Mouse (Mus musculus): ENCODE measurements around the gene Olfr1359. TPM values are rescaled to one million over a fixed set of nuclear protein-coding genes. Genes with fewer than 3 reads are reported as not detected.
"Not testable (repeated sequence)": the region's sequence is repeated elsewhere in the genome, so short reads cannot be mapped to it uniquely, and the experiment has no call there.

Gene Olfr1359
- polyA plus RNA-seq, 1 experiment from 2014 or later, result not detected

GRCm38 (mm10) chr13:21754294-21755001 lies 56.5 kb downstream of the Olfr1359 start:
- Histone ChIP-seq H3K9ac (ENCODE audit: low read length) (peak overlapping the region; percentile 67), H3K4me2 (ENCODE audit: low read depth, low read length, severe bottlenecking) (peak overlapping the region; percentile 51), H3K4me3 (ENCODE audit: low read depth, low read length) (peak overlapping the region; percentile 41), H3K27ac (ENCODE audit: low read depth, low read length) (peak overlapping the region; percentile 92)
- not testable (repeated sequence) for H3K27me3 ChIP-seq (ENCODE audit: control insufficient read depth, insufficient read depth, low read length); H3K9me3 ChIP-seq (ENCODE audit: control insufficient read depth, low read length); DNase-seq (ENCODE audit: low spot score); H3K4me1 ChIP-seq (replicated peaks; ENCODE audit: control insufficient read depth, insufficient read depth, low read length); H3K36me3 ChIP-seq (ENCODE audit: control insufficient read depth, insufficient read depth, low read length)
- WGBS, result under 1% methylated on average over 23 of the region's 26 CpGs
- ATAC-seq (replicated peaks; ENCODE audit: low FRiP score), result 0 out of 2 replicates have a peak, but pooled peaks have one; percentile 0

GRCm38 (mm10) chr13:21755707-21756106 lies 57.8 kb downstream of the Olfr1359 start:
- WGBS, result 78% methylated on average over 1 of the region's 1 CpGs
- no peak for ATAC-seq (replicated peaks; ENCODE audit: low FRiP score)
- Histone ChIP-seq H3K9ac (ENCODE audit: low read length) (no peak overlapping the region), H3K36me3 (ENCODE audit: control insufficient read depth, insufficient read depth, low read length) (no peaks in the 10 kb centered on the region), H3K27ac (ENCODE audit: low read depth, low read length) (no peak overlapping the region), H3K27me3 (ENCODE audit: control insufficient read depth, insufficient read depth, low read length) (no peaks in the 10 kb centered on the region), H3K4me1 (replicated peaks; ENCODE audit: control insufficient read depth, insufficient read depth, low read length) (peaks cover 3% of the 10 kb centered on the region; the same call in 1 of the 2 replicates), H3K4me2 (ENCODE audit: low read depth, low read length, severe bottlenecking) (no peak overlapping the region), H3K9me3 (ENCODE audit: control insufficient read depth, low read length) (no peaks in the 10 kb centered on the region), H3K4me3 (ENCODE audit: low read depth, low read length) (no peak overlapping the region)
- no peak for DNase-seq (ENCODE audit: low spot score)

Small RNA genes lying within 50 kb of the gene (microRNA-seq; reads per million reads assigned to microRNA genes)
- gene Gm44357 (ENCODE audit: insufficient number of aligned reads) (not detected), gene Gm44367 (ENCODE audit: insufficient number of aligned reads) (not detected), gene Gm44454 (ENCODE audit: insufficient number of aligned reads) (not detected)

Other genes with a start within 250 kb of the Olfr1359 start
- gene Zscan26, start 244.4 kb upstream of the Olfr1359 start, polyA plus RNA-seq (2014; fragmentation: Nextera tagmentation; extraction: Ambion mirVana), result 19.5 and 22.2 TPM in 2 replicates
- gene Nkapl, start 229.6 kb upstream of the Olfr1359 start, polyA plus RNA-seq (2014; fragmentation: Nextera tagmentation; extraction: Ambion mirVana), result 2.7 and 3.9 TPM in 2 replicates
- 4.4 and 5.3 TPM in 2 replicates for gene Zkscan4, start 219.2 kb upstream of the Olfr1359 start, polyA plus RNA-seq (2014; fragmentation: Nextera tagmentation; extraction: Ambion mirVana)
- not detected in 2 replicates for gene Gm10065, start 218.7 kb upstream of the Olfr1359 start, polyA plus RNA-seq (2014; fragmentation: Nextera tagmentation; extraction: Ambion mirVana)
- gene AK157302, start 202.9 kb upstream of the Olfr1359 start, polyA plus RNA-seq (2014; fragmentation: Nextera tagmentation; extraction: Ambion mirVana), result 0.27 TPM in 1 of 2 replicates, not detected in the other
- gene Gm11273, start 196.7 kb upstream of the Olfr1359 start, polyA plus RNA-seq (2014; fragmentation: Nextera tagmentation; extraction: Ambion mirVana), result 2.7 and 3.6 TPM in 2 replicates
- gene Zkscan8, start 167.0 kb upstream of the Olfr1359 start, polyA plus RNA-seq (2014; fragmentation: Nextera tagmentation; extraction: Ambion mirVana), result 10.2 and 10.6 TPM in 2 replicates
- gene Olfr1366, start 155.3 kb upstream of the Olfr1359 start, polyA plus RNA-seq (2014; fragmentation: Nextera tagmentation; extraction: Ambion mirVana), result 0.27 and 0.43 TPM in 2 replicates
- gene Olfr1535, start 138.2 kb upstream of the Olfr1359 start, polyA plus RNA-seq (2014; fragmentation: Nextera tagmentation; extraction: Ambion mirVana), result not detected in 2 replicates
- gene Olfr1364, start 116.4 kb upstream of the Olfr1359 start, polyA plus RNA-seq (2014; fragmentation: Nextera tagmentation; extraction: Ambion mirVana), result not detected in 2 replicates
- not detected in 2 replicates for gene Olfr1362, start 84.1 kb upstream of the Olfr1359 start, polyA plus RNA-seq (2014; fragmentation: Nextera tagmentation; extraction: Ambion mirVana)
- gene Olfr11, start 55.6 kb upstream of the Olfr1359 start, polyA plus RNA-seq (2014; fragmentation: Nextera tagmentation; extraction: Ambion mirVana), result not detected in 2 replicates
- gene Olfr1361, start 34.7 kb upstream of the Olfr1359 start, polyA plus RNA-seq (2014; fragmentation: Nextera tagmentation; extraction: Ambion mirVana), result not detected in 2 replicates
- gene Olfr1360, start 20.7 kb upstream of the Olfr1359 start, polyA plus RNA-seq (2014; fragmentation: Nextera tagmentation; extraction: Ambion mirVana), result not detected in 2 replicates
- gene Hist1h2bl, start 18.0 kb downstream of the Olfr1359 start, polyA plus RNA-seq (2014; fragmentation: Nextera tagmentation; extraction: Ambion mirVana), result 2.3 and 5.4 TPM in 2 replicates
- gene Hist1h2ai, start 18.3 kb downstream of the Olfr1359 start, polyA plus RNA-seq (2014; fragmentation: Nextera tagmentation; extraction: Ambion mirVana), result 23.9 and 25.3 TPM in 2 replicates
- 16.8 and 17.4 TPM in 2 replicates for gene Hist1h3h, start 19.5 kb downstream of the Olfr1359 start, polyA plus RNA-seq (2014; fragmentation: Nextera tagmentation; extraction: Ambion mirVana)
- 5.0 and 5.7 TPM in 2 replicates for gene Hist1h2bm, start 23.9 kb downstream of the Olfr1359 start, polyA plus RNA-seq (2014; fragmentation: Nextera tagmentation; extraction: Ambion mirVana)
- gene Hist1h4j, start 37.0 kb downstream of the Olfr1359 start, polyA plus RNA-seq (2014; fragmentation: Nextera tagmentation; extraction: Ambion mirVana), result 1.2 and 1.6 TPM in 2 replicates
- gene Hist1h4k, start 52.4 kb downstream of the Olfr1359 start, polyA plus RNA-seq (2014; fragmentation: Nextera tagmentation; extraction: Ambion mirVana), result 4.4 TPM in 2 replicates
- gene Hist1h2ak, start 55.7 kb downstream of the Olfr1359 start, polyA plus RNA-seq (2014; fragmentation: Nextera tagmentation; extraction: Ambion mirVana), result 11.0 and 12.5 TPM in 2 replicates
- 1.9 and 2.5 TPM in 2 replicates for gene Hist1h2bn, start 56.0 kb downstream of the Olfr1359 start, polyA plus RNA-seq (2014; fragmentation: Nextera tagmentation; extraction: Ambion mirVana)
- 20.4 and 20.6 TPM in 2 replicates for gene Hist1h1b, start 82.5 kb downstream of the Olfr1359 start, polyA plus RNA-seq (2014; fragmentation: Nextera tagmentation; extraction: Ambion mirVana)
- 298 and 312 TPM in 2 replicates for gene Hist1h3i, start 85.3 kb downstream of the Olfr1359 start, polyA plus RNA-seq (2014; fragmentation: Nextera tagmentation; extraction: Ambion mirVana)
- gene Hist1h2an, start 89.1 kb downstream of the Olfr1359 start, polyA plus RNA-seq (2014; fragmentation: Nextera tagmentation; extraction: Ambion mirVana), result 5.0 and 5.9 TPM in 2 replicates
- 3.0 and 3.1 TPM in 2 replicates for gene Hist1h2bp, start 89.3 kb downstream of the Olfr1359 start, polyA plus RNA-seq (2014; fragmentation: Nextera tagmentation; extraction: Ambion mirVana)
- 23.8 and 25.3 TPM in 2 replicates for gene Hist1h2bq, start 112.1 kb downstream of the Olfr1359 start, polyA plus RNA-seq (2014; fragmentation: Nextera tagmentation; extraction: Ambion mirVana)
- not detected in 2 replicates for gene Hist1h2ao, start 112.4 kb downstream of the Olfr1359 start, polyA plus RNA-seq (2014; fragmentation: Nextera tagmentation; extraction: Ambion mirVana)
- gene Hist1h4m, start 113.6 kb downstream of the Olfr1359 start, polyA plus RNA-seq (2014; fragmentation: Nextera tagmentation; extraction: Ambion mirVana), result not detected in 2 replicates
- 14.3 and 14.6 TPM in 2 replicates for gene Hist1h4n, start 134.1 kb downstream of the Olfr1359 start, polyA plus RNA-seq (2014; fragmentation: Nextera tagmentation; extraction: Ambion mirVana)
- gene Hist1h2ap, start 135.4 kb downstream of the Olfr1359 start, polyA plus RNA-seq (2014; fragmentation: Nextera tagmentation; extraction: Ambion mirVana), result 5,982 and 6,086 TPM in 2 replicates
- gene Hist1h2br, start 135.6 kb downstream of the Olfr1359 start, polyA plus RNA-seq (2014; fragmentation: Nextera tagmentation; extraction: Ambion mirVana), result 22.4 and 27.2 TPM in 2 replicates
- 25.9 and 27.5 TPM in 2 replicates for gene Zfp184, start 247.0 kb downstream of the Olfr1359 start, polyA plus RNA-seq (2014; fragmentation: Nextera tagmentation; extraction: Ambion mirVana)

Data from forebrain, embryonic 11.5 days (tissue).